In the genomic region with DNA sequence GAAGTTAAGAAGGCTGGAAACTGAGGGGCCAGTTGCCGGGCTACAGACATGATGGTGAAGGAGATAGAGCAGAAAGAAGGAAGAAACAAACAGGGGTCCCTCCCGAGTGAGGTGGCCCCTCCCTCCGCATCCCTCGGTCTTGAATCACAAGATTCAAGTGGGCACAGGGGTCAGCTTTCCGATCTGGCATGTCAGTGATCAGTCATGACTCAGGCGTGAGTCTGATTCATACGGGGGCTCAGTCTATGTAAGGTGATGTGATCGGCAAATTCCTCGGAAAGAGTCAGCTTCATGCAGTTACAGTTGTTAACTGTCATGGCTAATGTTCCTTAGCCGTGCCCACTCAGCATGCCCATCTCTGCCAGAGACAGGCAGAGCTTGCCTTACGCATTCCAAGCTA, we compare ENCODE assay signal across 20 mouse cellular contexts.
DNase-seq lines count a peak whose midpoint lies in the region; ATAC-seq lines count a peak whose summit lies in the region.
"Had no signal": no experiment of that assay in that cellular context is flagged by ENCODE, and none has a peak within 500 bp of the region (broad histone marks: within the 10 kb centered on the region; RNA-seq: fewer than 3 reads in every experiment).

No protein-coding gene starts in this region.

- no peak overlapping the region for H3K9ac ChIP-seq in hindbrain, embryonic 13.5 days
- no peak overlapping the region for H3K9ac ChIP-seq in hindbrain, embryonic 11.5 days (ENCODE audit: low read depth, low read length)
- no peak overlapping the region for H3K9ac ChIP-seq in neural tube, embryonic 13.5 days
- no peak overlapping the region for H3K9ac ChIP-seq in neural tube, embryonic 15.5 days (replicated peaks)
- H3K9ac ChIP-seq: embryonic facial prominence, embryonic 15.5 days; heart, embryonic 15.5 days; intestine, embryonic 15.5 days had no signal

- 0 out of 2 replicates have a peak, but pooled peaks cover 3% of the 10 kb centered on the region for H3K27me3 ChIP-seq in hindbrain, embryonic 13.5 days
- no peaks in the 10 kb centered on the region for H3K27me3 ChIP-seq in hindbrain, embryonic 11.5 days (ENCODE audit: control insufficient read depth, insufficient read depth, low read length)
- no peaks in the 10 kb centered on the region for H3K27me3 ChIP-seq in neural tube, embryonic 13.5 days
- H3K27me3 ChIP-seq in embryonic facial prominence, embryonic 10.5 days (replicated peaks; ENCODE audit: low read depth, poor library complexity, severe bottlenecking), result no peaks in the 10 kb centered on the region
- H3K27me3 ChIP-seq in neural tube, embryonic 15.5 days (replicated peaks), result no peaks in the 10 kb centered on the region
- H3K27me3 ChIP-seq: CH12.LX; heart, embryonic 15.5 days; intestine, embryonic 15.5 days had no signal

- no peak overlapping the region for H3K4me3 ChIP-seq in hindbrain, embryonic 13.5 days
- H3K4me3 ChIP-seq in hindbrain, embryonic 11.5 days (ENCODE audit: low read depth, low read length), result no peak overlapping the region
- H3K4me3 ChIP-seq in neural tube, embryonic 13.5 days, result no peak overlapping the region
- no peak overlapping the region for H3K4me3 ChIP-seq in embryonic facial prominence, embryonic 10.5 days
- no peak overlapping the region for H3K4me3 ChIP-seq in neural tube, embryonic 15.5 days (replicated peaks)
- H3K4me3 ChIP-seq: embryonic facial prominence, embryonic 15.5 days; heart, adult 2 months; heart, embryonic 15.5 days; intestine, embryonic 15.5 days had no signal

- no peaks in the 10 kb centered on the region for H3K36me3 ChIP-seq in hindbrain, embryonic 13.5 days
- no peaks in the 10 kb centered on the region for H3K36me3 ChIP-seq in hindbrain, embryonic 11.5 days (ENCODE audit: control insufficient read depth, insufficient read depth, low read length)
- H3K36me3 ChIP-seq in neural tube, embryonic 13.5 days, result no peaks in the 10 kb centered on the region
- no peaks in the 10 kb centered on the region for H3K36me3 ChIP-seq in embryonic facial prominence, embryonic 10.5 days (replicated peaks)
- no peaks in the 10 kb centered on the region for H3K36me3 ChIP-seq in neural tube, embryonic 15.5 days
- H3K36me3 ChIP-seq: embryonic facial prominence, embryonic 15.5 days; heart, embryonic 15.5 days; intestine, embryonic 15.5 days had no signal

- H3K4me1 ChIP-seq in hindbrain, embryonic 13.5 days (replicated peaks), result peaks cover 22% of the 10 kb centered on the region
- no peaks in the 10 kb centered on the region for H3K4me1 ChIP-seq in hindbrain, embryonic 11.5 days (replicated peaks; ENCODE audit: control insufficient read depth, insufficient read depth, low read length)
- peaks cover 22% of the 10 kb centered on the region for H3K4me1 ChIP-seq in neural tube, embryonic 13.5 days (replicated peaks)
- H3K4me1 ChIP-seq in embryonic facial prominence, embryonic 10.5 days, result peaks cover 12% of the 10 kb centered on the region
- H3K4me1 ChIP-seq in neural tube, embryonic 15.5 days, result peaks cover 15% of the 10 kb centered on the region
- H3K4me1 ChIP-seq: intestine, embryonic 15.5 days had no signal

- H3K27ac ChIP-seq in hindbrain, embryonic 13.5 days, result peak overlapping the region; percentile 50; the same call in 1 of the 2 replicates
- no peak overlapping the region for H3K27ac ChIP-seq in hindbrain, embryonic 11.5 days (ENCODE audit: low read depth, low read length)
- peak overlapping the region; percentile 53 for H3K27ac ChIP-seq in neural tube, embryonic 13.5 days (replicated peaks)
- 0 out of 2 replicates have a peak overlapping the region, but pooled peaks have one; percentile 15 for H3K27ac ChIP-seq in embryonic facial prominence, embryonic 10.5 days (replicated peaks)
- 0 out of 2 replicates have a peak overlapping the region, but pooled peaks have one; percentile 8 for H3K27ac ChIP-seq in neural tube, embryonic 15.5 days (replicated peaks)
- H3K27ac ChIP-seq: embryonic facial prominence, embryonic 15.5 days; heart, adult 2 months; heart, embryonic 15.5 days; intestine, embryonic 15.5 days had no signal

- ATAC-seq in hindbrain, embryonic 13.5 days (ENCODE audit: low FRiP score), result no peak
- ATAC-seq in hindbrain, embryonic 11.5 days (ENCODE audit: low FRiP score), result no peak
- 0 out of 2 replicates have a peak, but pooled peaks have one; percentile 6 for ATAC-seq in neural tube, embryonic 13.5 days (ENCODE audit: low read depth)
- no peak for ATAC-seq in neural tube, embryonic 15.5 days (ENCODE audit: low FRiP score)
- ATAC-seq: intestine, embryonic 15.5 days had no signal

- H3K9me3 ChIP-seq in hindbrain, embryonic 13.5 days, result no peaks in the 10 kb centered on the region
- H3K9me3 ChIP-seq in hindbrain, embryonic 11.5 days (ENCODE audit: control insufficient read depth, low read length), result no peaks in the 10 kb centered on the region
- H3K9me3 ChIP-seq in neural tube, embryonic 13.5 days, result no peaks in the 10 kb centered on the region
- H3K9me3 ChIP-seq in embryonic facial prominence, embryonic 10.5 days, result no peaks in the 10 kb centered on the region
- 0 out of 2 replicates have a peak, but pooled peaks cover 2% of the 10 kb centered on the region for H3K9me3 ChIP-seq in neural tube, embryonic 15.5 days (replicated peaks)
- H3K9me3 ChIP-seq: embryonic facial prominence, embryonic 15.5 days; heart, embryonic 15.5 days; intestine, embryonic 15.5 days had no signal

- 76% methylated on average over 11 of the region's 11 CpGs for WGBS in hindbrain, embryonic 13.5 days
- 87% methylated on average over 11 of the region's 11 CpGs for WGBS in hindbrain, embryonic 11.5 days
- WGBS in neural tube, embryonic 13.5 days, result 72% methylated on average over 11 of the region's 11 CpGs
- 87% methylated on average over 11 of the region's 11 CpGs for WGBS in embryonic facial prominence, embryonic 10.5 days
- 69% methylated on average over 11 of the region's 11 CpGs for WGBS in neural tube, embryonic 15.5 days

- DNase-seq in hindbrain, embryonic 11.5 days (ENCODE audit: low spot score), result no peak
- no peak for DNase-seq in neural tube, embryonic 10.5 days (ENCODE audit: extremely low spot score, low spot score)
- DNase-seq in embryonic facial prominence, embryonic 10.5 days (ENCODE audit: low spot score), result no peak
- DNase-seq in left cerebral cortex, adult 18-20 months (ENCODE audit: low spot score in 2 of 2), result no peak
- DNase-seq in yolk sac, embryonic 10.5 days (ENCODE audit: low spot score), result no peak
- DNase-seq: adrenal gland, adult 8-10 months; adrenal gland, postnatal 36 days; cerebellum, adult 2 months; gastrocnemius, postnatal 14 days; heart, adult 2 months; heart, postnatal 14 days; kidney, adult 8-10 months had no signal

- no peak overlapping the region for H3K4me2 ChIP-seq in hindbrain, embryonic 13.5 days
- no peak overlapping the region for H3K4me2 ChIP-seq in hindbrain, embryonic 11.5 days (replicated peaks; ENCODE audit: low read depth, low read length)
- H3K4me2 ChIP-seq in neural tube, embryonic 13.5 days, result no peak overlapping the region
- no peak overlapping the region for H3K4me2 ChIP-seq in neural tube, embryonic 15.5 days
- H3K4me2 ChIP-seq: embryonic facial prominence, embryonic 15.5 days; heart, embryonic 11.5 days; heart, embryonic 15.5 days; intestine, embryonic 15.5 days had no signal
